Mouse (Mus musculus) kidney, postnatal 0 days (tissue): ENCODE measurements around the gene Rhobtb1. TPM values are rescaled to one million over a fixed set of nuclear protein-coding genes. Genes with fewer than 3 reads are reported as not detected.
A peak's percentile ranks its signal among the peaks of the same experiment; 100 is the strongest.

Experiments
- ATAC-seq: fragments of 200-750 bp; cut with Nextera tagmentation; replicated peaks from 2 replicates; pipeline ENCODE4 v1.8.0; 2017; ENCODE audit warnings: low read depth, moderate number of reproducible peaks, moderate TSS enrichment, moderate library complexity; ENCODE audit not compliant: low FRiP score
- DNase-seq: peaks from one replicate; pipeline ENCODE4 v3.0.0-alpha.2; 2016; ENCODE audit warnings: low spot score
- H3K27ac ChIP-seq: fragments of 300-500 bp; sonication (generic); 2 replicates; pipeline ENCODE4 v1.5.1; 2014; ENCODE audit warnings: mild to moderate bottlenecking
- H3K27me3 ChIP-seq: fragments of 300-500 bp; sonication (generic); 2 replicates; pipeline ENCODE4 v1.6.1; 2014; ENCODE audit warnings: low read length, mixed read lengths; ENCODE audit not compliant: insufficient read depth
- H3K36me3 ChIP-seq: fragments of 300-500 bp; sonication (generic); 2 replicates; pipeline ENCODE4 v1.6.1; 2014; ENCODE audit warnings: low read length, mixed read lengths; ENCODE audit not compliant: insufficient read depth
- H3K4me1 ChIP-seq: fragments of 300-500 bp; sonication (generic); replicated peaks from 2 replicates; pipeline ENCODE4 v1.6.1; 2014; ENCODE audit warnings: antibody characterized with exemption, low read length, mixed read lengths; ENCODE audit not compliant: insufficient read depth
- H3K4me2 ChIP-seq: fragments of 300-500 bp; sonication (generic); 2 replicates; pipeline ENCODE4 v1.6.1; 2014; ENCODE audit warnings: mild to moderate bottlenecking, low read length, moderate library complexity, mixed read lengths
- H3K4me3 ChIP-seq: fragments of 300-500 bp; sonication (generic); replicated peaks from 2 replicates; pipeline ENCODE4 v1.5.1; 2014; ENCODE audit warnings: low read depth, low read length
- H3K9ac ChIP-seq: fragments of 300-500 bp; sonication (generic); 2 replicates; pipeline ENCODE4 v1.6.1; 2014; ENCODE audit warnings: low read depth, low read length
- H3K9me3 ChIP-seq: fragments of 300-500 bp; sonication (generic); replicated peaks from 2 replicates; pipeline ENCODE4 v1.6.1; 2016; ENCODE audit warnings: low read length, inconsistent platforms, mixed read lengths
- CTCF ChIP-seq: IDR thresholded peaks from 2 replicates; pipeline ENCODE4 v1.5.1; 2016; ENCODE audit warnings: antibody characterized with exemption, low read depth, mild to moderate bottlenecking, moderate library complexity
- WGBS: fragments of 180-500 bp; shearing (Covaris S2); extraction: QIAGEN DNeasy Blood & Tissue Kit; methylation state at CpG from one replicate; pipeline ENCODE4 v1.1.7; 2014; 5-methylcytosine and 5-hydroxymethylcytosine counted together
- polyA plus RNA-seq: library from polyadenylated mRNA; unstranded; fragments of >200 nt; fragmentation: Nextera tagmentation; extraction: Ambion mirVana; gene quantifications from 2 replicates; pipeline ENCODE4 v1.2.1, GENCODE M21; 2015

The Rhobtb1 gene
- polyA plus RNA-seq, 1 experiment from 2014 or later, result 24.6 TPM

DNA sequence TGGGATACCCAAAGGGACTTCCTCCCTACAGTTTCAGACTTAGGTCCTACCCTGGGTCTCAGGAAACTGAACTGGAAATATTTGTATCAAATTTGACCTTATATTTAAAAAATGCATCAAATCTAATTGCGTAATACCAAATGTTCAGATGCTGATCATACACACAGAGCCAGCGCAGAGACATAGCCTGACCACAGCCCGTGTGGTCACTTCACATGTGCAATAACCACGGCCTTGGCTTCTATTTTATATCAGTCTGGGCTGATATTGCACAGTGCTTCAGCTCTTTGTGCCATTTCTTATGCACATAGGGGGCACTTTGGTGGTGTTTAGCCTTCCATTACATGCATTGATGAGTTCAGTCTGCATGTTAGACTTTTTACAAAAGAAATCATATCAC is 72.0 kb downstream of the Rhobtb1 start:
- H3K4me2 ChIP-seq, result no peak overlapping the region
- 96% methylated on average over 4 of the region's 4 CpGs for WGBS
- no peak for ATAC-seq

DNA sequence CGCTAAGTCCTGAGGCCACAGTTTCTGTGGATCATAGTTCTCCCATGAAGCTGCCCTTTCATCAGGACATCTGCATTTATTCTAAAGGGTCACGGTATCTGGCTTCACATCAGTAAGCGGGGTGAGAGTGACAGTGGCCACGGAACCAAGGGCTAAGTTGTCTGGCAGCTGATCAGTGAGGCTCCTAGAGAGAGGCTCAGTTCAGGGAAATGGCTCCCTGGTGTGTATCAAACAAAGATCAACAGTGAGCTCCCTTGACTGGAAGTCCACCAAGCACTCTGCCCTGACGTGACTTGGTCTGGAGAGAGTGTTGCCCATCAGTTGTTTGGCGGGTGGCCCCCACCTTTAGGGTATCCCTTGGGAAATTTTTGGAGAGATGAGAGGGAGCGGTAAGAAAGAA is 73.0 kb downstream of the Rhobtb1 start:
- DNase-seq, result no peak
- H3K36me3 ChIP-seq, result 0 out of 2 replicates have a peak, but pooled peaks cover under 1% of the 10 kb centered on the region
- no peak overlapping the region for H3K27ac ChIP-seq
- no peak overlapping the region for H3K4me3 ChIP-seq
- no peak overlapping the region for H3K9ac ChIP-seq
- no peaks in the 10 kb centered on the region for H3K9me3 ChIP-seq
- no peak overlapping the region for H3K4me2 ChIP-seq
- WGBS, result 75% methylated on average over 7 of the region's 7 CpGs
- no peaks in the 10 kb centered on the region for H3K27me3 ChIP-seq
- no peak for ATAC-seq
- TF ChIP-seq CTCF, result no peak
- H3K4me1 ChIP-seq, result peaks cover 4% of the 10 kb centered on the region; the same call in 1 of the 2 replicates

More for the DNA sequence above, 72.0 kb downstream of the Rhobtb1 start:
- Histone ChIP-seq H3K9me3 (no peaks in the 10 kb centered on the region), H3K4me1 (peaks cover 4% of the 10 kb centered on the region; the same call in 1 of the 2 replicates), H3K9ac (no peak overlapping the region), H3K27me3 (no peaks in the 10 kb centered on the region), H3K4me3 (no peak overlapping the region), H3K36me3 (peaks cover 5% of the 10 kb centered on the region; the same call in 1 of the 2 replicates), H3K27ac (no peak overlapping the region)
- TF ChIP-seq CTCF, result no peak
- DNase-seq, result no peak

DNA sequence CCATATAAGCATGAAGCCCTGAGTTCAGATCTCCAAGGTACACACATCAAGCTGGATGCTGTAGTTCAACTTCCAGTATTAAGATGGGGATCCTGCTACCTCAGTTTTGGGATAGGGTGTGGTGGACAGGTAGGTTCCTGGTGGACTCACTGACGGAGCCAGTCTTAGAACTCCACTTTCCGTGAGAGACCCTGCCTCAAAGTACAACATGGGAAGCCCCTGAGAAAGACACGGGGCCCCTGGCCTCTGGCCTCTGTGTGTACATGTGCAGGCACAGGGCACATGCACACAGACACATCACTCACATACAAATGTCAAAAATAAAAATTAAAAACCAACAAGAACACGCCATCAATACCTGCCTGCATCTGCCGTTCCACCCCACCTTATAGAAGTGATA is 74.2 kb downstream of the Rhobtb1 start:
- Histone ChIP-seq H3K27ac (no peak overlapping the region), H3K27me3 (no peaks in the 10 kb centered on the region), H3K4me1 (peaks cover 4% of the 10 kb centered on the region; the same call in 1 of the 2 replicates), H3K36me3 (no peaks in the 10 kb centered on the region), H3K9ac (no peak overlapping the region), H3K4me3 (no peak overlapping the region), H3K9me3 (no peaks in the 10 kb centered on the region), H3K4me2 (no peak overlapping the region)
- DNase-seq (no peak), ATAC-seq (no peak; the same call in 1 of the 2 replicates)
- 90% methylated on average over 5 of the region's 5 CpGs for WGBS
- TF ChIP-seq CTCF, result no peak

DNA sequence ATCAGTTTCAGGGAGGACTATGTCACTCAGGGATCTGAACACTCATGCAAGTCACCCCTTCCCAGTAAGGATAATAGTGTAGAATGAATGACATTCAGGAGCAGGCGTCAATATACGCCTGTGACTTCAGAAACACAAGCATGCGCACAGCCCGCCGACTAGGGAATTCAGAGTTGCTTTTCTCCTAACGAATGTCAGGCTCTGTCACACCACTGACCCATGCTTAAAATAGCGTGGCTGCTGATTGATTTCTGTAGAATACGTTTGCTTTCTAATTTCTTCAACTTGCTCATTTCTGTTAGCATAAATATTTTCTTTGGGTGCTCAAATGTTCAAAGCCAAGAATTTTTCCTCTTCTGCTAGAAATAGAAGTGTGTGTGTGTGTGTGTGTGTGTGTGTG is 74.7 kb downstream of the Rhobtb1 start:
- Histone ChIP-seq H3K9ac (no peak overlapping the region), H3K27me3 (no peaks in the 10 kb centered on the region), H3K27ac (no peak overlapping the region), H3K4me2 (no peak overlapping the region), H3K4me1 (peaks cover 4% of the 10 kb centered on the region; the same call in 1 of the 2 replicates), H3K9me3 (no peaks in the 10 kb centered on the region), H3K4me3 (no peak overlapping the region), H3K36me3 (no peaks in the 10 kb centered on the region)
- DNase-seq (peak; percentile 36), ATAC-seq (no peak)
- TF ChIP-seq CTCF, result no peak
- 56% methylated on average over 8 of the region's 8 CpGs for WGBS

DNA sequence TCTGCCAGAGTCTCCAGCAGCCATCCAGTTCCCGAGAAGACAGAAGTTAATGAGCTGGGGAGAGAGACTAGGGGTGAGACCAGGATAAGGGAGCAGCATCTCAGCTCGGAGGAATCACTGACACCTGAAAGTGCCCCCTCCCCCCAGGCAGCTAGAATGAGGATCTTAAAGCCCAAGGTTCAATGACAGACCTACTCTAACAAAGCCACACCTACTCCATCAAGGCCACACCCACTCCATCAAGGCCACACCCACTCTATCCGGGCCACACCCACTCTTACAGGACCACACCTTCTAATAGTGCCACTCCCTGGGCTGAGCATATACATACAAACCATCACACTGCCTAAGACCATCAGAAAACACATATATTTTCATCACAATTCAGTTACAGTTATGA is 86.0 kb downstream of the Rhobtb1 start:
- H3K36me3 ChIP-seq, result no peaks in the 10 kb centered on the region
- no peak overlapping the region for H3K9ac ChIP-seq
- H3K4me3 ChIP-seq, result no peak overlapping the region
- ATAC-seq, result no peak
- WGBS, result 54% methylated on average over 3 of the region's 3 CpGs
- TF ChIP-seq CTCF, result no peak
- no peak overlapping the region for H3K4me2 ChIP-seq
- no peak overlapping the region for H3K27ac ChIP-seq
- no peaks in the 10 kb centered on the region for H3K27me3 ChIP-seq
- DNase-seq, result no peak
- no peaks in the 10 kb centered on the region for H3K9me3 ChIP-seq
- H3K4me1 ChIP-seq, result no peaks in the 10 kb centered on the region

DNA sequence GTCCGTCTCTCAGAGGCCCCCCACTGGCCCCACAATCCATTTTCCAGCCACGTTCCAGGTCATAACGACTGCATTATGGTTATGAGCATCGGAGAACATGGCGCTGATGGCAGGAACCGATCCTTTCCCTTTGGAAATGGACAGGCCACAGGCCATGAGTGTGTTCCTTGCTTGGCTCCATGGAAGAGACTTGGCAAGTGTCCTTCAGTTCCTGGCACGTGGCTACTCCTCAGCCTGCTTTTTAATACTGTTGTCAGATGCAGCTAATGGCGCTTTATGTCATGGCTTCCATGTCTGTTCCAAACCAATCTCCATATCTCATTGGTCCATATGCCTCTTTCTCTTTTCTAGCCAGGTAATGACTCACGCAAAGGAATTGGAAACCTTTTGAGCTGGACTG is 86.5 kb downstream of the Rhobtb1 start:
- TF ChIP-seq CTCF, result no peak
- no peak overlapping the region for H3K27ac ChIP-seq
- H3K4me3 ChIP-seq, result no peak overlapping the region
- no peaks in the 10 kb centered on the region for H3K4me1 ChIP-seq
- H3K36me3 ChIP-seq, result no peaks in the 10 kb centered on the region
- no peak for ATAC-seq
- H3K4me2 ChIP-seq, result no peak overlapping the region
- no peaks in the 10 kb centered on the region for H3K27me3 ChIP-seq
- 93% methylated on average over 9 of the region's 9 CpGs for WGBS
- no peak for DNase-seq
- H3K9ac ChIP-seq, result no peak overlapping the region
- no peaks in the 10 kb centered on the region for H3K9me3 ChIP-seq

DNA sequence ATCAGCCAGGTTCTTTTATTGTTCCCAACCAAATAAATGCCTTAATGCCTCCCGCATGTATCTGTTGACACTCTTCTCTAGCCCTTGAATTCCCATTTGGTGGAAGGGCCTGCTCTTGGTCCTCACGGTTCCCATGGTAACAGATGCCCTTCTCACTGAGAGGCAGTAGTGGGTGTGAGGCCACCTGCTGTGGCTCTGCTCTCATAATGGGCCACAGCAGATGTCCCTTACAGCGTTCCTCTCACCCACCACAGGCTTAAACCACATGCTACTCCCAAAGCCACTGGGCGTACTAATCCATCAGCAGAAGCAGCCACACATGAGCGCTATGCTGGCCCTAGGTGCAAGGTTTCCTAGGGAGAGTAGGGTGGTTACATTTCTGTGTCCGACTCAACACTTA is 87.1 kb downstream of the Rhobtb1 start:
- H3K36me3 ChIP-seq, result no peaks in the 10 kb centered on the region
- DNase-seq, result no peak
- no peaks in the 10 kb centered on the region for H3K27me3 ChIP-seq
- no peak for ATAC-seq
- WGBS, result 74% methylated on average over 6 of the region's 6 CpGs
- H3K9ac ChIP-seq, result no peak overlapping the region
- no peaks in the 10 kb centered on the region for H3K4me1 ChIP-seq
- TF ChIP-seq CTCF, result no peak
- H3K9me3 ChIP-seq, result no peaks in the 10 kb centered on the region
- H3K4me2 ChIP-seq, result no peak overlapping the region
- no peak overlapping the region for H3K4me3 ChIP-seq
- H3K27ac ChIP-seq, result no peak overlapping the region
